In genomic region chr8:121635534-121635933, GRCm38 (mm10) we compare ENCODE assay signal across 9 mouse cellular contexts. TPM values are rescaled to one million over a fixed set of nuclear protein-coding genes. Genes with fewer than 3 reads are reported as not detected.
A peak's percentile ranks its signal among the peaks of the same experiment; 100 is the strongest.
DNase-seq lines count a peak whose midpoint lies in the region; ATAC-seq and TF ChIP-seq lines count a peak whose summit lies in the region.
"Had no signal": no experiment of that assay in that cellular context is flagged by ENCODE, and none has a peak within 500 bp of the region (broad histone marks: within the 10 kb centered on the region; RNA-seq: fewer than 3 reads in every experiment).

No protein-coding gene starts in this region.

- no peak for ATAC-seq in embryonic facial prominence, embryonic 11.5 days (replicated peaks; ENCODE audit: insufficient number of reproducible peaks, low FRiP score, low TSS enrichment, low read depth)
- ATAC-seq in kidney, postnatal 0 days (replicated peaks; ENCODE audit: low FRiP score, low read depth), result no peak; the same call in 1 of the 2 replicates
- ATAC-seq in inflammation-experienced regulatory T-cells, adult 6 months, result no peak

- no peaks in the 10 kb centered on the region for H3K27me3 ChIP-seq in embryonic facial prominence, embryonic 11.5 days (ENCODE audit: control insufficient read depth, insufficient read depth, low read length)
- no peaks in the 10 kb centered on the region for H3K27me3 ChIP-seq in embryonic facial prominence, embryonic 10.5 days (replicated peaks; ENCODE audit: low read depth, poor library complexity, severe bottlenecking)
- no peaks in the 10 kb centered on the region for H3K27me3 ChIP-seq in kidney, postnatal 0 days (ENCODE audit: insufficient read depth, low read length)

- no peaks in the 10 kb centered on the region for H3K4me1 ChIP-seq in embryonic facial prominence, embryonic 11.5 days (ENCODE audit: control insufficient read depth, insufficient read depth, low read length)
- peaks cover 28% of the 10 kb centered on the region for H3K4me1 ChIP-seq in embryonic facial prominence, embryonic 10.5 days
- H3K4me1 ChIP-seq in kidney, postnatal 0 days (replicated peaks; ENCODE audit: insufficient read depth, low read length), result peaks cover 18% of the 10 kb centered on the region

- H3K4me2 ChIP-seq in embryonic facial prominence, embryonic 11.5 days (ENCODE audit: low read depth, low read length), result no peak overlapping the region
- H3K4me2 ChIP-seq in kidney, postnatal 0 days (ENCODE audit: low read length), result no peak overlapping the region
- H3K4me2 ChIP-seq: midbrain, embryonic 11.5 days had no signal

- H3K27ac ChIP-seq in embryonic facial prominence, embryonic 11.5 days (replicated peaks; ENCODE audit: low read depth, low read length), result 0 out of 2 replicates have a peak overlapping the region, but pooled peaks have one; percentile 20
- no peak overlapping the region for H3K27ac ChIP-seq in embryonic facial prominence, embryonic 10.5 days (replicated peaks)
- H3K27ac ChIP-seq in kidney, postnatal 0 days, result peak overlapping the region; percentile 19; the same call in 1 of the 2 replicates

- no peak overlapping the region for H3K9ac ChIP-seq in embryonic facial prominence, embryonic 11.5 days (replicated peaks; ENCODE audit: low read length)
- no peak overlapping the region for H3K9ac ChIP-seq in kidney, postnatal 0 days (ENCODE audit: low read depth, low read length)

- peak; percentile 38 for TF ChIP-seq CTCF in kidney, postnatal 0 days (IDR thresholded peaks at IDR 0.05; ENCODE audit: low read depth)

- H3K4me3 ChIP-seq in embryonic facial prominence, embryonic 11.5 days (ENCODE audit: low read depth, low read length), result no peak overlapping the region
- no peak overlapping the region for H3K4me3 ChIP-seq in embryonic facial prominence, embryonic 10.5 days
- H3K4me3 ChIP-seq in kidney, postnatal 0 days (replicated peaks; ENCODE audit: low read depth, low read length), result no peak overlapping the region

- no peaks in the 10 kb centered on the region for H3K36me3 ChIP-seq in embryonic facial prominence, embryonic 11.5 days (replicated peaks; ENCODE audit: control insufficient read depth, insufficient read depth, low read depth, low read length)
- peaks cover 34% of the 10 kb centered on the region for H3K36me3 ChIP-seq in embryonic facial prominence, embryonic 10.5 days (replicated peaks)
- H3K36me3 ChIP-seq in kidney, postnatal 0 days (ENCODE audit: insufficient read depth, low read length), result no peaks in the 10 kb centered on the region

- H3K9me3 ChIP-seq in embryonic facial prominence, embryonic 11.5 days (replicated peaks; ENCODE audit: control insufficient read depth, low read length), result no peaks in the 10 kb centered on the region
- H3K9me3 ChIP-seq in embryonic facial prominence, embryonic 10.5 days, result no peaks in the 10 kb centered on the region
- H3K9me3 ChIP-seq in kidney, postnatal 0 days (replicated peaks; ENCODE audit: low read length), result no peaks in the 10 kb centered on the region

- WGBS in embryonic facial prominence, embryonic 11.5 days, result 55% methylated on average over 6 of the region's 6 CpGs
- 61% methylated on average over 6 of the region's 6 CpGs for WGBS in embryonic facial prominence, embryonic 10.5 days
- 34% methylated on average over 6 of the region's 6 CpGs for WGBS in kidney, postnatal 0 days

- DNase-seq in embryonic facial prominence, embryonic 11.5 days (ENCODE audit: low spot score), result no peak
- no peak for DNase-seq in embryonic facial prominence, embryonic 10.5 days (ENCODE audit: low spot score)
- DNase-seq in 416B (ENCODE audit: low read depth), result peak; percentile 65
- DNase-seq in heart, adult 8-10 months (ENCODE audit: low spot score), result peak; percentile 68
- DNase-seq in kidney, postnatal 0 days (ENCODE audit: low spot score), result peak; percentile 71
- no peak for DNase-seq in cerebellum, postnatal 10 days
- DNase-seq in frontal cortex, postnatal 14 days (ENCODE audit: low spot score in 2 of 2), result no peak

RNA-seq across cellular contexts. Expression of gene Zcchc14, which starts 17.2 kb away (rescaled TPM):
- polyA plus RNA-seq in embryonic facial prominence, embryonic 11.5 days (2014; fragmentation: Nextera tagmentation; extraction: Ambion mirVana), result 17.4 and 19.7 TPM in 2 replicates
- 15.0 and 17.3 TPM in 2 replicates for polyA plus RNA-seq in embryonic facial prominence, embryonic 10.5 days (2016; fragmentation: Nextera tagmentation; extraction: Ambion mirVana)
- total RNA-seq in heart, adult 8-10 months (2022), result 10 to 100 TPM; 23.7 to 30.9 (median 26.2) TPM
- polyA plus RNA-seq in kidney, postnatal 0 days (2015; fragmentation: Nextera tagmentation; extraction: Ambion mirVana), result 10.9 and 13.5 TPM in 2 replicates
- polyA plus RNA-seq in inflammation-experienced regulatory T-cells, adult 6 months (2017; shearing (Covaris generic)), result 1 to 10 TPM in 1 of 3 experiments, under 1 TPM in 2; 0.09 to 1.0 (median 0.22) TPM

RNA-seq across cellular contexts. Expression of gene Map1lc3b, which starts 45.4 kb away (rescaled TPM):
- 225 and 236 TPM in 2 replicates for polyA plus RNA-seq in embryonic facial prominence, embryonic 11.5 days (2014; fragmentation: Nextera tagmentation; extraction: Ambion mirVana)
- polyA plus RNA-seq in embryonic facial prominence, embryonic 10.5 days (2016; fragmentation: Nextera tagmentation; extraction: Ambion mirVana), result 199 and 215 TPM in 2 replicates
- 100 to 1,000 TPM; 264 to 289 (median 284) TPM for total RNA-seq in heart, adult 8-10 months (2022)
- 281 and 284 TPM in 2 replicates for polyA plus RNA-seq in kidney, postnatal 0 days (2015; fragmentation: Nextera tagmentation; extraction: Ambion mirVana)
- 100 to 1,000 TPM; 453 to 467 (median 467) TPM for polyA plus RNA-seq in inflammation-experienced regulatory T-cells, adult 6 months (2017; shearing (Covaris generic))

RNA-seq across cellular contexts. Expression of gene Fbxo31, which starts 56.9 kb away (rescaled TPM):
- polyA plus RNA-seq in embryonic facial prominence, embryonic 11.5 days (2014; fragmentation: Nextera tagmentation; extraction: Ambion mirVana), result 11.1 and 12.9 TPM in 2 replicates
- 13.9 and 15.0 TPM in 2 replicates for polyA plus RNA-seq in embryonic facial prominence, embryonic 10.5 days (2016; fragmentation: Nextera tagmentation; extraction: Ambion mirVana)
- 100 to 1,000 TPM in 2 of 4 experiments, 10 to 100 TPM in 2; 93.3 to 137 (median 102) TPM for total RNA-seq in heart, adult 8-10 months (2022)
- polyA plus RNA-seq in kidney, postnatal 0 days (2015; fragmentation: Nextera tagmentation; extraction: Ambion mirVana), result 13.4 and 14.9 TPM in 2 replicates
- 1 to 10 TPM; 2.1 to 2.2 (median 2.2) TPM for polyA plus RNA-seq in inflammation-experienced regulatory T-cells, adult 6 months (2017; shearing (Covaris generic))

Comparison
In these comparisons a context has a peak if more than half of its experiments do, and no peak if none do; other contexts are left out.
1. DNase-seq: peak in 416B (single experiment), heart, adult 8-10 months (single experiment) and kidney, postnatal 0 days (single experiment); none in embryonic facial prominence, embryonic 11.5 days (single experiment), embryonic facial prominence, embryonic 10.5 days (single experiment), cerebellum, postnatal 10 days (0 of 2) and frontal cortex, postnatal 14 days (0 of 2).